Mouse (Mus musculus): ENCODE results near the gene Espl1. TPM values are rescaled to one million over a fixed set of nuclear protein-coding genes. Genes with fewer than 3 reads are reported as not detected.
"Not testable (repeated sequence)": the region's sequence is repeated elsewhere in the genome, so short reads cannot be mapped to it uniquely, and the experiment has no call there.

Gene Espl1
- polyA plus RNA-seq, 1 experiment from 2014 or later: 21.1 TPM

- Histone ChIP-seq H3K4me3 (ENCODE audit: low read length) (no peak overlapping the region), H3K4me1 (ENCODE audit: control insufficient read depth, insufficient read depth, low read length) (peaks cover 11% of the 10 kb centered on the region), H3K4me2 (ENCODE audit: low read depth, low read length) (peak overlapping the region; percentile 37), H3K27ac (ENCODE audit: low read length) (no peak overlapping the region), H3K9ac (ENCODE audit: low read length) (no peak overlapping the region), H3K36me3 (ENCODE audit: control insufficient read depth, insufficient read depth) (peaks cover 39% of the 10 kb centered on the region), H3K27me3 (ENCODE audit: control insufficient read depth, insufficient read depth, low read length) (no peaks in the 10 kb centered on the region), H3K9me3 (replicated peaks; ENCODE audit: control insufficient read depth, low read length) (no peaks in the 10 kb centered on the region)
- ATAC-seq (replicated peaks; ENCODE audit: extremely low read depth, insufficient read depth, low FRiP score): no peak
- 77% methylated on average over 12 of the region's 12 CpGs for WGBS
Observed at GRCm38 (mm10) chr15:102324654-102325473, 28.8 kb downstream of the Espl1 start.

- Histone ChIP-seq H3K9me3 (replicated peaks; ENCODE audit: control insufficient read depth, low read length) (no peaks in the 10 kb centered on the region), H3K27ac (ENCODE audit: low read length) (peak within 1 kb of the TSS; percentile 81), H3K4me2 (ENCODE audit: low read depth, low read length) (peak within 1 kb of the TSS; percentile 92), H3K36me3 (ENCODE audit: control insufficient read depth, insufficient read depth) (peaks cover 32% of the 10 kb centered on the region), H3K4me3 (ENCODE audit: low read length) (peak within 1 kb of the TSS; percentile 67), H3K4me1 (ENCODE audit: control insufficient read depth, insufficient read depth, low read length) (peaks cover 11% of the 10 kb centered on the region), H3K9ac (ENCODE audit: low read length) (peak within 1 kb of the TSS; percentile 75), H3K27me3 (ENCODE audit: control insufficient read depth, insufficient read depth, low read length) (no peaks in the 10 kb centered on the region)
- under 1% methylated on average over 40 of the region's 40 CpGs for WGBS
- ATAC-seq (replicated peaks; ENCODE audit: extremely low read depth, insufficient read depth, low FRiP score): peak; percentile 91
Observed at GRCm38 (mm10) chr15:102326022-102326576, 30.0 kb downstream of the Espl1 start, which contains the start of gene Pfdn5. TSS of gene Pfdn5 (plus strand) at chr15:102326116.

GRCm38 (mm10) chr15:102326892-102327291 lies 30.8 kb downstream of the Espl1 start:
- peaks cover 27% of the 10 kb centered on the region for H3K36me3 ChIP-seq (ENCODE audit: control insufficient read depth, insufficient read depth)

GRCm38 (mm10) chr15:102331610-102332015 lies 35.5 kb downstream of the Espl1 start, which contains the start of gene Myg1:
TSS of gene Myg1 (plus strand) at chr15:102331709.
- Histone ChIP-seq H3K9me3 (replicated peaks; ENCODE audit: control insufficient read depth, low read length) (no peaks in the 10 kb centered on the region), H3K4me1 (ENCODE audit: control insufficient read depth, insufficient read depth, low read length) (peaks cover 22% of the 10 kb centered on the region), H3K36me3 (ENCODE audit: control insufficient read depth, insufficient read depth) (peaks cover 33% of the 10 kb centered on the region), H3K9ac (ENCODE audit: low read length) (peak within 1 kb of the TSS; percentile 73), H3K4me3 (ENCODE audit: low read length) (peak within 1 kb of the TSS; percentile 91), H3K27me3 (ENCODE audit: control insufficient read depth, insufficient read depth, low read length) (no peaks in the 10 kb centered on the region), H3K27ac (ENCODE audit: low read length) (peak within 1 kb of the TSS; percentile 78), H3K4me2 (ENCODE audit: low read depth, low read length) (peak within 1 kb of the TSS; percentile 92)
- under 1% methylated on average over 30 of the region's 30 CpGs for WGBS
- ATAC-seq (replicated peaks; ENCODE audit: extremely low read depth, insufficient read depth, low FRiP score): peak; percentile 90

More at GRCm38 (mm10) chr15:102326892-102327291, 30.8 kb downstream of the Espl1 start:
- ATAC-seq (replicated peaks; ENCODE audit: extremely low read depth, insufficient read depth, low FRiP score): no peak
- WGBS: 55% methylated on average over 8 of the region's 8 CpGs
- H3K27me3 ChIP-seq (ENCODE audit: control insufficient read depth, insufficient read depth, low read length): no peaks in the 10 kb centered on the region
- H3K27ac ChIP-seq (ENCODE audit: low read length): peak overlapping the region; percentile 81
- H3K4me1 ChIP-seq (ENCODE audit: control insufficient read depth, insufficient read depth, low read length): peaks cover 15% of the 10 kb centered on the region
- peak overlapping the region; percentile 92 for H3K4me2 ChIP-seq (ENCODE audit: low read depth, low read length)
- peak overlapping the region; percentile 67 for H3K4me3 ChIP-seq (ENCODE audit: low read length)
- no peaks in the 10 kb centered on the region for H3K9me3 ChIP-seq (replicated peaks; ENCODE audit: control insufficient read depth, low read length)
- H3K9ac ChIP-seq (ENCODE audit: low read length): peak overlapping the region; percentile 75

GRCm38 (mm10) chr15:102335254-102335653 lies 39.2 kb downstream of the Espl1 start:
- H3K4me1 ChIP-seq (ENCODE audit: control insufficient read depth, insufficient read depth, low read length): peaks cover 16% of the 10 kb centered on the region
- ATAC-seq (replicated peaks; ENCODE audit: extremely low read depth, insufficient read depth, low FRiP score): no peak
- no peaks in the 10 kb centered on the region for H3K9me3 ChIP-seq (replicated peaks; ENCODE audit: control insufficient read depth, low read length)
- no peak overlapping the region for H3K4me3 ChIP-seq (ENCODE audit: low read length)
- H3K36me3 ChIP-seq (ENCODE audit: control insufficient read depth, insufficient read depth): peaks cover 52% of the 10 kb centered on the region
- H3K27ac ChIP-seq (ENCODE audit: low read length): no peak overlapping the region
- H3K27me3 ChIP-seq (ENCODE audit: control insufficient read depth, insufficient read depth, low read length): no peaks in the 10 kb centered on the region
- no peak overlapping the region for H3K9ac ChIP-seq (ENCODE audit: low read length)
- no peak overlapping the region for H3K4me2 ChIP-seq (ENCODE audit: low read depth, low read length)
- WGBS: 84% methylated on average over 8 of the region's 8 CpGs

GRCm38 (mm10) chr15:102335925-102336324 lies 39.9 kb downstream of the Espl1 start:
- H3K4me1 ChIP-seq (ENCODE audit: control insufficient read depth, insufficient read depth, low read length): peaks cover 16% of the 10 kb centered on the region
- not testable (repeated sequence) for H3K4me3 ChIP-seq (ENCODE audit: low read length); ATAC-seq (replicated peaks; ENCODE audit: extremely low read depth, insufficient read depth, low FRiP score); H3K9ac ChIP-seq (ENCODE audit: low read length); H3K27me3 ChIP-seq (ENCODE audit: control insufficient read depth, insufficient read depth, low read length); H3K4me2 ChIP-seq (ENCODE audit: low read depth, low read length); H3K9me3 ChIP-seq (replicated peaks; ENCODE audit: control insufficient read depth, low read length); H3K27ac ChIP-seq (ENCODE audit: low read length)
- WGBS: 95% methylated on average over 5 of the region's 5 CpGs
- H3K36me3 ChIP-seq (ENCODE audit: control insufficient read depth, insufficient read depth): peaks cover 51% of the 10 kb centered on the region

- Histone ChIP-seq H3K4me3 (ENCODE audit: low read length) (no peak overlapping the region), H3K9me3 (replicated peaks; ENCODE audit: control insufficient read depth, low read length) (no peaks in the 10 kb centered on the region), H3K27me3 (ENCODE audit: control insufficient read depth, insufficient read depth, low read length) (no peaks in the 10 kb centered on the region), H3K36me3 (ENCODE audit: control insufficient read depth, insufficient read depth) (peaks cover 51% of the 10 kb centered on the region), H3K27ac (ENCODE audit: low read length) (no peak overlapping the region), H3K4me2 (ENCODE audit: low read depth, low read length) (no peak overlapping the region), H3K4me1 (ENCODE audit: control insufficient read depth, insufficient read depth, low read length) (peaks cover 11% of the 10 kb centered on the region), H3K9ac (ENCODE audit: low read length) (no peak overlapping the region)
- ATAC-seq (replicated peaks; ENCODE audit: extremely low read depth, insufficient read depth, low FRiP score): no peak
- 79% methylated on average over 4 of the region's 4 CpGs for WGBS
Observed at GRCm38 (mm10) chr15:102336946-102337345, 40.9 kb downstream of the Espl1 start.

- WGBS: 71% methylated on average over 5 of the region's 5 CpGs
- ATAC-seq (replicated peaks; ENCODE audit: extremely low read depth, insufficient read depth, low FRiP score): no peak
Observed at GRCm38 (mm10) chr15:102339612-102340011, 43.5 kb downstream of the Espl1 start.

GRCm38 (mm10) chr15:102341580-102341979 lies 45.5 kb downstream of the Espl1 start:
- Histone ChIP-seq H3K9me3 (replicated peaks; ENCODE audit: control insufficient read depth, low read length) (no peaks in the 10 kb centered on the region), H3K4me2 (ENCODE audit: low read depth, low read length) (no peak overlapping the region), H3K27me3 (ENCODE audit: control insufficient read depth, insufficient read depth, low read length) (no peaks in the 10 kb centered on the region), H3K4me1 (ENCODE audit: control insufficient read depth, insufficient read depth, low read length) (no peaks in the 10 kb centered on the region), H3K27ac (ENCODE audit: low read length) (no peak overlapping the region), H3K36me3 (ENCODE audit: control insufficient read depth, insufficient read depth) (peaks cover 36% of the 10 kb centered on the region), H3K4me3 (ENCODE audit: low read length) (no peak overlapping the region), H3K9ac (ENCODE audit: low read length) (no peak overlapping the region)
- no peak for ATAC-seq (replicated peaks; ENCODE audit: extremely low read depth, insufficient read depth, low FRiP score)
- 23% methylated on average over 1 of the region's 1 CpGs for WGBS

More at GRCm38 (mm10) chr15:102339612-102340011, 43.5 kb downstream of the Espl1 start:
- Histone ChIP-seq H3K4me3 (ENCODE audit: low read length) (no peak overlapping the region), H3K27ac (ENCODE audit: low read length) (no peak overlapping the region), H3K27me3 (ENCODE audit: control insufficient read depth, insufficient read depth, low read length) (no peaks in the 10 kb centered on the region), H3K36me3 (ENCODE audit: control insufficient read depth, insufficient read depth) (peaks cover 39% of the 10 kb centered on the region), H3K9ac (ENCODE audit: low read length) (no peak overlapping the region), H3K4me1 (ENCODE audit: control insufficient read depth, insufficient read depth, low read length) (no peaks in the 10 kb centered on the region), H3K4me2 (ENCODE audit: low read depth, low read length) (no peak overlapping the region), H3K9me3 (replicated peaks; ENCODE audit: control insufficient read depth, low read length) (no peaks in the 10 kb centered on the region)

Data from heart, embryonic 16.5 days (tissue).